Mouse (Mus musculus): Measurements from ENCODE around the gene Cep55.

The Cep55 gene

DNA sequence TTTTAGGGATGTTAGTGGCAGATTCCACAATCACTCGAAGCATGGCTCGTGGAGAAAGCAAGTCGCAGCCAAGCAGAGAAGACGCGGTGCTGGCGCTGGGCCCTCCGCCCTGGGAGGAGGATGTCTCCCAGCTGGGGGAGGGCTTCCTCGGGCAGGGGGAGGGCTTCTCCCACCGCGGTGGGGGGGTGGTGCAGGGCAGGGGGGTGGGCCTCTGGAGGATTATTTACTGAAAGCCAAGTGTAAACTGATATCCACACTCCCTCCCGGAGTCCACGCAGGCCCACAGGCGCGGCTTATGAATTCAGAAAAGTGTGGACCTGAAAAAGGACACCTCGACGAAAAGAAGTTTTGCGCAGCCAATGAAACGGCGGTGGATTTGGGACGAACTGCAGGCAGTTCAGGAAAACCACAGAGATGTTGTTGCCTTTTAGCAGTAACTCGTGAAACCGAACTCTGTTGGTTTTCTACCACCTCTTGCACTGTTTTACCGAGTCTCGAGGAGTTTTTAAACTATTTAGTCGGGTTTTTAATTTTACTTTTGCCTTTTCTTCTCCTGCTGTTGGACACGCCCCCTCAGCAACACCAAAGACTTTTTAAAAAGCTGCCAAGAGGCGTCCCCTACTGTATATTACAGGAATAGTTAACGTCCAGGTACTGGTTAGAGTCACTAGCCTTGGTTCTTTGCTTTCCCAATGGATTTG, 11.4 kb upstream of the Cep55 start, which contains the start of gene Myof:
TSS of gene Myof (minus strand) at position 297 of the 701 bp plus-strand sequence.
- no peak for DNase-seq (ENCODE audit: low read depth in 1 of 2, low spot score in 2 of 2)

- DNase-seq (ENCODE audit: low read depth in 1 of 2, low spot score in 2 of 2): no peak
These were observed 9.6 kb upstream of the Cep55 start for GRCm38 (mm10) chr19:38045198-38045597.

DNA sequence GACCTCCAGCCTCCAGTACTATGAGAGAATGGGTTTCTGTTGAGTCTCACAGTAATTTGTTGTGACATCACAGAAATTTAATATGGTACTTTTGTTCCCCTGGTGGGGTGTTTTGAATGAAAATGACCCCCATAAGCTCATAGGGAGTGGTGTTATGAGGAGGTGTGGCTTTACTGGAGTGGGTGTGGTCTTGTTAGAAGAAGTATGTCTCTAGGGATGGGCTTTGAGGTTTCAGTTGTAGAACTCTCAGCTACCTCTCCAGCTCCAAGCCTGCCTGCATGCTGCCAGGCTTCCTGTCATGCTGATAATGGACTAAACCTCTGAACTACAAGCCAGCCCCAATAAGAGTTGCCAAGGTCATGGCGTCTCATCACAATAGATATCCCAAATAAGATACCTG, 5.1 kb upstream of the Cep55 start:
- no peak for DNase-seq (ENCODE audit: low read depth in 1 of 2, low spot score in 2 of 2)

DNA sequence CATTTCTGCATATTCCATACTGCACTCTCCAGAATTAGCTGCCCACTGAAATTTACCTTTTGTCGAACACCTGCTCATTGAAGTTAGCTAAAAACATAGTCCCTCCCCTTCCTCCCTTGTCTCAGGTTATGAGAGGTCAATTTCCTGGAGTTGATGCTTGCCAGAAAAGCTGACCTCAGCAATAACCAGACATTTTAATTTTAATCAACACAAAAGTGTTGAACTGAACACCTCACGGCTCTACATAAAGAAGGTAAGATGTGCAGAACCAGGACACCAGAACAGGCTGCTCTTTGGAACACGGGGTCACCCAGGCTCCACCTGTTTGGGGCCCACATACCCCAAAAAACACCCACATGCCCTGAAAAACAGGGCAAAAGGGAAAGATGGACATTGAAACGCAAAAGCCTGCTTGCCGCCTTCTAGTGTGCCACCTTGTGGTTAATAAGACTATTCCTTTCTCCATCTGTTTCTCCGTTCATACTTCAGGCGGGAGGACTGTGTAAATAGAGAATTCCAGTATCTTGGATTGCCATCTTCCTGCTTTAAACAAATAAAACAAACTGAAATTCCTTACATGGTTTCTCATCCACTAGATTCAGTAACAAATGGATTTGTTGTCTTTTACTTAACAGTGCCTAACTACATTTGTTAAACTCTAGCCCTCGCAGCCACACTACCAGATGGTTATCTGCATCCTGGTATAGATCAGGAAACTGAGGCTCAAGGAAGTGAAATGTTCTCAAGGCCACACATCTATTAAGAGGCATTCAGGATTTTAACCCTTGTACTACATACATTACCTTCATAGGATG, 1.4 kb upstream of the Cep55 start:
- DNase-seq (ENCODE audit: low read depth in 1 of 2, low spot score in 2 of 2): no peak

GRCm38 (mm10) chr19:38054149-38054719, 577 bp upstream of the Cep55 start:
- DNase-seq (ENCODE audit: low read depth in 1 of 2, low spot score in 2 of 2): peak in 1 of 2 experiments; percentile 60

- no peak for DNase-seq (ENCODE audit: low read depth in 1 of 2, low spot score in 2 of 2)
These were observed 987 bp downstream of the Cep55 start for GRCm38 (mm10) chr19:38055798-38056197.

DNA sequence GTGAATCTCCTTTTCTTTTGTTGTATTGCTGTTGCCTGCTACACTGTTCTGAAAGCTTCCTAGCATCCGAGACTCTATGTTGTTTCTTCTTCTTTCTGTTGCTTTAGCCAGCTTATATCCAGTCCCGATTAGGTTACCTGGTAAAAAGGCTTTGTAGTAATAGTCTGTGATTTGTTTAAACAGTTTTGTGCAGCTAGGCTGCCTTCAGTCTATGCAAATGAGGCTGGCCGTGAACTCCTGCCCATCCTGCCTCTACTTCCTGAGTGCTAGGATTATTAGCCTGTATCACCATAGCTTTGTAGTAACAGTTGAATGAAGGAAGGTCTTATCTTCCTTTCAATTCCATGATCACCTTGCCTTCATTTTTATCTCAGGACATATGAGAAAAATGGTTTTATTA, 1.5 kb downstream of the Cep55 start:
- DNase-seq (ENCODE audit: low read depth in 1 of 2, low spot score in 2 of 2): no peak

GRCm38 (mm10) chr19:38056931-38057330, 2.1 kb downstream of the Cep55 start:
- no peak for DNase-seq (ENCODE audit: low read depth in 1 of 2, low spot score in 2 of 2)

DNA sequence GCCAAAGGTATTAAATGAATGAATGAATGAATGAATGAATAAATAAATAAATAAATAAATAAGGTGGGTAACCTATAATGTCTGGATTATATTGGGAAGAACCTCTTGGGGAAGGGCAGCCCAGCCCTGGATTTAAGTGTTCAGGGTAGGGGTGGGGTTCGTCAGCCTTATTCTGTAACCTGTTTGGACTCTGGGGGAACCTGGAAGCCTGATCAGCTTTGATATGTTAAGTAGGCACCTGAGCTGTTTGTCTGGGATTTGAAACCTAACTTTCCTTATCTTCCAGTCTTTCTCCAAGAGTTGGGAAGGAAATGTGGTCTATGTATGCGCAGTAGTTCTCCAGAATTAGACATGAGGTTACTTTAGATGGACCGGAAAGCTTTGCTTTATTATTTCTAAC, 8.4 kb downstream of the Cep55 start:
- DNase-seq (ENCODE audit: low read depth in 1 of 2, low spot score in 2 of 2): no peak

GRCm38 (mm10) chr19:38064051-38064450, 9.2 kb downstream of the Cep55 start:
- no peak for DNase-seq (ENCODE audit: low read depth in 1 of 2, low spot score in 2 of 2)

- DNase-seq (ENCODE audit: low read depth in 1 of 2, low spot score in 2 of 2): no peak
These were observed 18.4 kb downstream of the Cep55 start for GRCm38 (mm10) chr19:38073226-38073625.

DNA sequence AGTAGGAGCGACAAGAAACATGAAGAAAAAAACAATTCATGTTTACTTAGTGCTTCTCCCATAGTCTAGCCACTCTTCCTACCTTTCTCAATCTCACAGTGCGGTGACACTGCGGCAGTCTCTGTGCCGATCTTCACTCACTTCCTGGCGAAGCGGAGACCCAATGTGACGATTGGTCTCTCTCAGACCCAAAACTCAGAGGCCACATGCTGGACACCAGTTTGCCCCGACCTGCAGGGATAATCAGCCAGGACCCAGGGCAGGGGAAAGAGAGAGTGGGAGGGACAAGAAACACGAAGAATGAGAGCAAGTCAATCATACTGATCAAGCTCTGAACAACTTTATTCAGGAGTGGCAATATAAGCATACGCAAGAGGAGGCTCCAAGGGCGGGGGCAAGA, 20.2 kb downstream of the Cep55 start:
- DNase-seq (ENCODE audit: low read depth in 1 of 2, low spot score in 2 of 2): no peak

- no peak for DNase-seq (ENCODE audit: low read depth in 1 of 2, low spot score in 2 of 2)
These were observed 21.4 kb downstream of the Cep55 start for GRCm38 (mm10) chr19:38076251-38076650.

- no peak for DNase-seq (ENCODE audit: low read depth in 1 of 2, low spot score in 2 of 2)
These were observed 23.2 kb downstream of the Cep55 start for GRCm38 (mm10) chr19:38077851-38078540.

DNA sequence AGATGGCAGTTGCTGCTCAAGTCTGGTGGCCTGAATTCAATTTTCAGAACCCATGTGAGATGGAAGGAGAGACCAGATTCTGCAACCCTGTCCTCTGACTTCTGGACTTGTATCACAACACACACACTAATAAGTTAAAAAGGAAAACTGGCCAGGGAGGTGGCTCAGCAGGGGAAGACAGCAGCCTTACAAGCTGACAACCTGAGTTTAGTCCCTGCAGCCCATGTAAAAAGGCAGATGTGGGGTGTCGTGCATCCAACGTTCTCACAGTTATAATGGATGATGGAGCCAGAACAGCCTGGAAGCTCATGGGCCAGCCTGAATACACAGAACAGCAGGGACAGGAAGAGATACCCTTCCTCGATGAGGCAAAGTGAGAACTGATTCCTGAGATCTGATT, 26.6 kb downstream of the Cep55 start:
- no peak for DNase-seq (ENCODE audit: low read depth in 1 of 2, low spot score in 2 of 2)

DNA sequence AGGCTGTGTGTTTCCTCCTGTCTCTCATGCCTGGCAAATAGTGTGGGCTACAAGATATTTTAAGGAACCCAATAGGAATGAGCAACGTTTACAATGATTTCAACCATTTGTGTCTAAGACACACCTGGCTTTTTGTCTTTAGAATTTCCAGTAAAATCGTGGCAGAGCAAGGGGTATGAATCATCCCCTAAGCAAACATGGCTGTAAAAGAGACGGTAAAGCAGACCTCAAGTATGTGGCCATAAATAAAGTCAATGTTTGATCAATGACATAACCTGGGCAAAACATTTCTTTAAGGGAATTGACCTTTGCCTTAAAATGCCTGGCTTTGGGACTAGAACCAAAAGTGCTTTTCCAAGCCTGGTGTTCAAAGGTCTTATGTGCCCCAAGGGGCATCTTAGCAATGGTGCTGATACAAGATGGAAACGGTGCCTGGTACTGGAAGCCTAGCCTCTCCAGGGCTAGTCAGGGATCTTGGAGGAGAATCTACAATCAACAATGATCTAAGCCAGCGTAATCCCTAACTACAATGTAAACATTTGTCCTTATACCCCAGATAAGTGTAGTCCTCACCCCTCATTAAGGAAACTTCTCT, 28.2 kb downstream of the Cep55 start:
- DNase-seq (ENCODE audit: low read depth in 1 of 2, low spot score in 2 of 2): no peak

DNA sequence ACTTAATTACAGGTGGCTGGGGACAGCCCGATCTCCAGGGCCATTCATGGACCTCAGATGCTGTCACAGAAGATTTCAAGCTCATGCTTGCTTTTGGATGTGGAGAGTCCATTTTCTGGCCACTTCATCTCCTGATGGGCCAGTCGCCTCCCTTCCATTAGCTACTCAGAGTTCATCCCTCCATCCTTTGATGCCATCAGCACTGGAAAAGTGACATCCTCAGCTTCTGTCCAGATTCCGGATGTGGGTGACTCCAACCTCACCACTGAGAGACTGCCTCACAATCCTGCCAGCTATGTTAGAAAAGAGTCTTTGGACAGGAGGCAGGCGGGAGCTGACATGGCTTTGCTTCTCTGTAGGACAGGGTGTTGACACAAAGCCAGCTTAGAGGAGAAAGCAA, 31.0 kb downstream of the Cep55 start:
- no peak for DNase-seq (ENCODE audit: low read depth in 1 of 2, low spot score in 2 of 2)

DNA sequence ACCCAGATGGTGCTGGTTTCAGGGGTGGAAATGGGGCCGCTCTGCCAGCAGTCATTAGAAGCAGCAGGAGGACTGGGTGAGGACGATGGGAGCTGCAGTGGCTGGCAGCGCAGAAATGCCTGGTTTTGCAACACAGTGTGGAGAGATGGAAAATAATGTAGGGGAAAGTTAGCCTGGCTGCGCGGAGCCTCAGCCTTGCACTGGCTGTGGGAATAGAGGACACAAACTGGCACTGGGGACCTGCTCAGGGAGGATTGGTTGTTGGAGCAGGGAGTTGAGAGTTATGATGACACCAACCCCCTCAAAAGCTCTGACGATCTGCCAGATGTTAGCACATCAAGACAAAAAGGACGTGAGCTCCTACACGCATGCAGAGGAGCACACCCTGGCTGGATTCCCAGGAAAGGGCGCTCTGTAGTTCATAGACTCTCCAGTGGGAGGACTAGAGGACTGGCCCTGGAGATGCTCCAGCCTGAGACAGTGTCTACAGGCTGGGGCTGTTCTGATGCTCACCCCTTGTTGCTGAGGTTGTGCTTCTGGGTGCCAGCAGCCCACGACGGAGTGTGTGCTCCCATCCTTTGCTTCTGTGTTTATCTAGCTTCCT, 32.2 kb downstream of the Cep55 start:
- no peak for DNase-seq (ENCODE audit: low read depth in 1 of 2, low spot score in 2 of 2)

- DNase-seq (ENCODE audit: low read depth in 1 of 2, low spot score in 2 of 2): no peak
These were observed 34.5 kb downstream of the Cep55 start for GRCm38 (mm10) chr19:38089358-38089757.

GRCm38 (mm10) chr19:38091512-38091985, 36.7 kb downstream of the Cep55 start:
- peak in 1 of 2 experiments; percentile 14 for DNase-seq (ENCODE audit: low read depth in 1 of 2, low spot score in 2 of 2)

GRCm38 (mm10) chr19:38096231-38096630, 41.4 kb downstream of the Cep55 start:
- no peak for DNase-seq (ENCODE audit: low read depth in 1 of 2, low spot score in 2 of 2)
